Mouse (Mus musculus): ENCODE measurements around the gene Unc119b. TPM values are rescaled to one million over a fixed set of nuclear protein-coding genes. Genes with fewer than 3 reads are reported as not detected.
"Not testable (repeated sequence)": the region's sequence is repeated elsewhere in the genome, so short reads cannot be mapped to it uniquely, and the experiment has no call there.

Gene Unc119b
- total RNA-seq (2015; ENCODE audit: low replicate concordance) = 0.63 and 2.3 TPM in 2 replicates
- 0.60 and 3.5 TPM in 2 replicates for total RNA-seq (2017; ENCODE audit: low replicate concordance)

DNA sequence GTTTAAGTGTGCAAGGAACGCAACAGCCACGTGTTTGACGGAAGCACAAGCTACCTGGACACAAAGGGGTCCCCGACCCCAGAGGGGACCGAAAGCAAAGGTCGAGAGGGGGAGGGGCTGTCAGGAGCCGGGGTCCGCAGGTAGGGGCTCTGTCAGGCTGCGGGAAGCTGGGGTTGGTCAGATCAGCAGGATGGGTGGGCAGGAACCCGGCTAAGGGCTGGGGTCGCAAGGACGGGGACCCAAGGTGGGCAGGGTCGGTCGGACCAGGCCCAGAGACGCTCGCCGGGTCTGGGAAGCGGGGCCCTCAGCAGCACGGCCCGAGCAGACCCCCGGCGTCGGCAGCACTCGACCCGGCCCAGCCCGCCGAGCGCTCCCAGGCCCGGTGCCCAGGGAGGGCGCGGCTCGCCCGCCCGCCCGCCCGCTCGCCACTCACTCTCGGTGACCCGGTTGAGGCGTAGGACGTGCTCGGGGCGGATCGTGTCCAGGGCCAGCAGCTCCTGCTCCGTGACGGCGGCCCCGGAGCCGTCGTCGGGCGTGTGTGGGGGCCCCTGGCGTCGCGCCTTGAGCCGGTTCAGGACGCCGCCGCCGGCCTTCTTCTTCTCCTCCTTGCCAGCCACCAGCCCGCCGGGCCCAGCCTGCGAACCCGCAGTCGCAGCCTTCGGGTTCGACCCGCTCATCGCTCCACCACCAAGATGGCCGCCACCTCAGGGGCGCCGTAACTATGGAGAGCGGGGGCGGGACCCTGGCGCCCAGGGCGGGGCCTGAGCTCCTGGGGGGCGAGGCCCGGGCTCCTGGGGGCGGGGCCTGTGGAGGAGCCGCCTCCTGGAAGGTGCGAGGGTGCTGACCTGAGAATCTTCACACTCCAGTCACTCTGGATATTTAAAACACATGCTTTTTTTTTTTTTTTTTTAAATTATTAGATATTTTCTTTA is at the start of gene Unc119b:
Gene Unc119b (minus strand): TSS at position 742 of the 932 bp plus-strand sequence.
- ATAC-seq (replicated peaks; ENCODE audit: low FRiP score, poor library complexity, severe bottlenecking) = peak; percentile 93

DNA sequence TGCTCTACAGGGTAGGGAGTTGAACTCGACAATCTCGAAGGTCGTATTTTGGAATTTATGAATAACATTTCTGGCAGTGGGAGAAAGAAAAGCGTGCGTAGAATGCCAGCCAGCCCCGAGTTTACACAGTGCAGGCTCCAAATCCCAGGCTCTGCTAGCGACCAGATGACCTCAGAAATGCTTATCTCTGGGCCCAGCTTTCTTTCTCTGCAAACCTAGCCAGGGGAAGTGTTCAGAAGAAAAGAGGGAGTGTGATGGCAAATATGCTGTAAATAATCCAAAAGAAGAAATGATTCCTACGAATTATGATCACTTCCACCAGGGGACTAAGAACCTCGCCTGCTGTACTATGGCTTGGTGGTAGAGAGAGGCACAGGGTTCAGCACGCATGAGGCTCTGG is 48.7 kb upstream of the Unc119b start:
- no peak for ATAC-seq (replicated peaks; ENCODE audit: low FRiP score, poor library complexity, severe bottlenecking)

DNA sequence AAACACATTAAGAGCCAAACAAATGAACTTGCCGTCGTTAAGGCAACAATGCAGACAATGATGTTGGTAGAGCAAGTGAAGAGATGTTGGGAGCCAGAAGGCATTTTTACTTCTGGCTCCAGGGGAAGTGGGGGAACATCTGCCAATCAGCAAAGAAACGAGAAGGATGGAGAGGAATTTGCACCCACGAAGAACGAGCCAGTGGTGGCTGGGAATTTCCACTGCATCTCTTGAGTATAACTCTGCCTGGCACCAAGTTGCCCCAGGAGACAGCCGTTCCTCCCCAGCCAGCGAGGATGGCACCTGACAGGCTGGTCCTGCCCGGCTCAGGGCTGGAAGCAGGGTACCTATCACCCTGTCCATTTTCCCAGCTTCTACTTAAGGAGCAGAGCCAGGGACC is 48.1 kb upstream of the Unc119b start:
- no peak for ATAC-seq (replicated peaks; ENCODE audit: low FRiP score, poor library complexity, severe bottlenecking)

DNA sequence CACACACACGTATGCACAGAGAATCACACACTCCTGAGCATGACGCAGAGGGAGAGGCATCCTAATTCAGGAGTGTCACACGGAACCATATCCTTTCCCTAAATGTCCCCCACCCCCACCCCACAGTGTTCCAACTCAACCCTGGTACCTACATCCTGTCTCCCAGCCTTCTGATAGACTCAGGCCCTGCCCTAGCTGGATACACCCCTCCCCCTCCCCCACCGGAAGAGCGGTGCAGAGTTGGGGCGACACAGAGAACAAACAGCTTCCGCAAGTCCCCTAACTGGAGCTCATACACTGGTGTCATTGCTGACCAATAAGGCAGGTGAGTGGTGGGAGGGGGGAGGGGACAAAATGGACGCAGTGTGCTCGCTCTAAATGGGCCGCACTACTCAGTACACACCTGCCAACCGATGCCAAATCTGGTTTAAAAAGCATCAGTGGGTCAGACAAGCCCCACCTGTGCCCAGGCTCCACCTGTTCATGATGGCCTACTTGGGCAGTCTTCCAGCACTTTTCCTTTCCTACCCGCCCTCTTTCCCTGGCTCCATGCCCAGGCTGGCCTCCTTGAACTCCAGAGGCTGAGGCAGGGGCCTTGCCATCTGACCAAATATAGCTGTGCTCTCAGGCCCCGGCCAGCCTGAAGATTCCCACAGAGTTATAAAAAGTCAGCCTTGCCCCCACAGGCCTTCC is 46.6 kb upstream of the Unc119b start:
- ATAC-seq (replicated peaks; ENCODE audit: low FRiP score, poor library complexity, severe bottlenecking) = no peak

DNA sequence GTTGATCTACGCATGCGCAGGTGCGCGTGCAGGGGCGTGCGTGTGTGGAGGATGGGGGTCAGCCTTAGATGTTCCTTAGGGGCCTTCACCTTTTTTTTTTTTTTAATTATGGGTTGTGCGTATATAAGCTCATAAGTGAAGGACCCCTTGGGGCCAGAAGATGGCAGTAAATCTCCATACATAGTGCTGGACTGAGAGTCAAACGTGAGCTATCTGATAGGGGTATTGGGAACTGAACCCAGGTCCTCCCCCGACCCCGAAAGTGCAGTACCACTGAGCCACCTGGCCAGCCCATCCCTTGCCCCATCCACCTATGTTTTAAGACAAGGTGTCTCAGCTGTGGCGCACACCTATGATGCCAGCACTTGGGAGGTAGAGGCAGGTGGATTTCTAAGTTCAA is 44.8 kb upstream of the Unc119b start:
- ATAC-seq (replicated peaks; ENCODE audit: low FRiP score, poor library complexity, severe bottlenecking) = no peak

DNA sequence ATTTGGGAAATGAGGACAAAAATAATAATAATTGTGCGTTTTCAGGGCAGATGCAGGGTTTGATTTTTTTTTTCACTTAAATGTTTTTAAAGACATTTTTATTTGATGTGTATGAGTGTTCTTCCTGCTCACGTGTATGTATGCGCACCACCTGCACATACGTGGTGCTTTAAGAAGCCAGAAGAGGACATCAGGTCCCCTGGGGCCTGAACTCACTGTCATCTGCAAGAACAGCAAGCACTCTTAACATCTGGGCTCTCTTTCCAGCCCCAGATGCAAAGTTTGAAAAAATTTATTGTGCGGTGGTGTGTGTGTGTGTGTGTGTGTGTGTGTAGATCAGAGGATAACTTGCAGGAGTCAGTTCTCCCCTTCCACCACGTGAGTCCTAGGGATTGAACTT is 43.1 kb upstream of the Unc119b start:
- ATAC-seq (replicated peaks; ENCODE audit: low FRiP score, poor library complexity, severe bottlenecking) = no peak

DNA sequence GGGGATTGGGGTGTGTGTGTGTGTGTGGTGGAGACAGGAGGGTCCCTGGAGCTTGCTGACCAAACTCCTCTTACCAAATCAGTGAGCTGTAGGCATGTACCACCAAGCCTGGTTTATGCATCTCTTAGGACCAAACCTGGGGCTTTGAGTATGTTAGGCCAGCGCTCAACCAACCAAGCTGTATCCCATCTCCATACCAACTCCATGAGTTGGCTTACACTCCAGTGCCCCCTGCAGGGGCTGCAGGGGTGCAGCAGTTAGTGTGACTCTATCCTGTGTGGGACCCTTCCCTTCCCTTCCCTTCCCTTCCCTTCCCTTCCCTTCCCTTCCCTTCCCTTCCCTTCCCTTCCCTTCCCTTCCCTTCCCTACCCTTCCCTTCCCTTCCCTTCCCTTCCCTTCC is 39.8 kb upstream of the Unc119b start:
- no peak for ATAC-seq (replicated peaks; ENCODE audit: low FRiP score, poor library complexity, severe bottlenecking)

DNA sequence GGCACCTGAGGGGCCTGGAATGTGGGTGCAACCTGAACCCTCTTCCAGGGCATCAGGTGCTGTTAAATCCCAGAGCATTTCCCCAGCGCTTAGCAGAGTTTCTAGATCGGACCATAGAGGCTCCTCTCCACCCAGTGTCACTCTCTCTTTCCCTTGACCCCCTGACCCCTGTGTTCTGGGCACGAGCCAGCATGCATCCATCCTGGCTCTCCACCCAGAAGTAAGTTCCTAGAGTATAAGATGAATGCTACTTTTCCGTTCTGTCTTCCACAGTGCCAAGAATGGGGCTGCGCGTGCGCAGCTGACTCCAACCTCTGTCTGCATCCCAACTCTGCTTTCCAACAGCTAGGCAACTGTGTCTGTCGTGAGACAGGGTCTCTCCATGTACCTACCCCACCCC is 35.4 kb upstream of the Unc119b start:
- no peak for ATAC-seq (replicated peaks; ENCODE audit: low FRiP score, poor library complexity, severe bottlenecking)

DNA sequence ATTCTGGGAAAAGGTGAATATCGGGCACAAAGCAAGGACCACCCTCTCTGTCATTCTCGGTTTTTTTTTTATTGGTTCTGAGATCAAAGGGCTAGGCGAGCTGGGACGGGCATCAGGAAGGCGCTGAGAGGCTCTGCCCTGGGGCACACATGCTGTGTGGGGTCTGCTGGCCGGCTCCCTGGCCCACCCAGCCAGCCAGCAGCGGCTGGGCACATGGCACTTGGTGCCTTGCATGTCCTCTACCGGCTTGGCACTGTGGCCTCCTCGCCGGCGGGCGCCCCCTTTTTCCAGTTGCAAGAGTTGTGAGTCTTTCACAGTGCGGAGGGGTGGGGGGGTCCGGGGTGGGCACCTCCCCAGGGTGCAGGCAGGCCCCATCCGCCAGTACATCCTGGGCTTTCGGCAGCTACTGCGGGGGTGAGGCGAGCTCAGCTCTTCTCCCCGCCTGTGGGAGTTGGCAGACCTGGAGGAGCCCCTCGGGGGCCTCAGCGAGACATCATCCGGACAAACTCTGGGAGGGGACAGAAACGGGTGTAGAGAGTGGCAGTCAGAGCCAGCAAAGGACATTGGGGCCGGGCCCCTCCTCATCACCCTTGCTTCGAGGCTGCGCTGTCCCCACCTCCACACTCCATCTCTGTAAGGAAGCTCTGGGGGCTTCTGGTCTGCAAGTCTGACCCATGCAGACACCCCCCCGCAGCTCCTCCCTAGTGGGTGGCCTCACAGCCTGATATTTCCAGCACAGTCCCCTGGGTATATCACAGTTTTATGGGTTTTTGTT is 34.1 kb upstream of the Unc119b start:
- ATAC-seq (replicated peaks; ENCODE audit: low FRiP score, poor library complexity, severe bottlenecking) = no peak

DNA sequence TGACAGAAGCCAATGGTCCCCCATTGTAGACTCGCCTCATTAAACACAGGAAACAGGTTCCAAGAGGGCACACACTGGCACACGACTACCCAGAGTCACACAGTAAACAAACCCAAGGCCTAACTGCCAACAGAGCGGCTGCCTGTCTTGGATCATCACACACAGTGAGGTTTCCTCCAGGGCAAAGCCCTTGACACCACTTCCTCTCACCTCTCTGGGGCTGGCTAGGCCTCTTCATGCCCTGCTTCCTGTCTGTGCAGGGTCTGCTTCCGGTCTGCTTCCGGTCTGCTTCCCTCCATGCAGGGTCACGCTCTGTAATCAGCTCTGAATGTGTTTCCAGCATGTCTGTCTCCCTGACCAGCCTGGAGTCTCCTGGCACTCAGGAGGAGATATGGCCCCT is 32.6 kb upstream of the Unc119b start:
- no peak for ATAC-seq (replicated peaks; ENCODE audit: low FRiP score, poor library complexity, severe bottlenecking)

DNA sequence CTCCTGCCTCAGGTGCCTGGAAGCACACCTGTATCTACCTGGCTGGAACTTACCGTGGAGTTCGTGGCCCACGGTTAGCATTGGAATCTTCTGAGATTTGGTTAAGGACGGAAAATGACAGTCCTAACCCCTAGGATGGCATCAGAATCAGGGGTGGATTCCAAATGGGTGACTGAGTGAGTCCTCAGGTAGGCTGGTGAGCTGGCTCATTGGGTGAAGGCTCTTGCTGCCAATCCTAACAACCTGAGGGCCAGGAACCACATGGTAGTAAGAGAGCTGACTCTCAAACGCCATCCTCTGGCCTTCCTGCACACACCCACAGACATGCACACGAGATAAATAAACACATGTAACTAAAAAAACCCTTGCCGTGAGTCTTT is 32.0 kb upstream of the Unc119b start:
- ATAC-seq (replicated peaks; ENCODE audit: low FRiP score, poor library complexity, severe bottlenecking) = no peak

DNA sequence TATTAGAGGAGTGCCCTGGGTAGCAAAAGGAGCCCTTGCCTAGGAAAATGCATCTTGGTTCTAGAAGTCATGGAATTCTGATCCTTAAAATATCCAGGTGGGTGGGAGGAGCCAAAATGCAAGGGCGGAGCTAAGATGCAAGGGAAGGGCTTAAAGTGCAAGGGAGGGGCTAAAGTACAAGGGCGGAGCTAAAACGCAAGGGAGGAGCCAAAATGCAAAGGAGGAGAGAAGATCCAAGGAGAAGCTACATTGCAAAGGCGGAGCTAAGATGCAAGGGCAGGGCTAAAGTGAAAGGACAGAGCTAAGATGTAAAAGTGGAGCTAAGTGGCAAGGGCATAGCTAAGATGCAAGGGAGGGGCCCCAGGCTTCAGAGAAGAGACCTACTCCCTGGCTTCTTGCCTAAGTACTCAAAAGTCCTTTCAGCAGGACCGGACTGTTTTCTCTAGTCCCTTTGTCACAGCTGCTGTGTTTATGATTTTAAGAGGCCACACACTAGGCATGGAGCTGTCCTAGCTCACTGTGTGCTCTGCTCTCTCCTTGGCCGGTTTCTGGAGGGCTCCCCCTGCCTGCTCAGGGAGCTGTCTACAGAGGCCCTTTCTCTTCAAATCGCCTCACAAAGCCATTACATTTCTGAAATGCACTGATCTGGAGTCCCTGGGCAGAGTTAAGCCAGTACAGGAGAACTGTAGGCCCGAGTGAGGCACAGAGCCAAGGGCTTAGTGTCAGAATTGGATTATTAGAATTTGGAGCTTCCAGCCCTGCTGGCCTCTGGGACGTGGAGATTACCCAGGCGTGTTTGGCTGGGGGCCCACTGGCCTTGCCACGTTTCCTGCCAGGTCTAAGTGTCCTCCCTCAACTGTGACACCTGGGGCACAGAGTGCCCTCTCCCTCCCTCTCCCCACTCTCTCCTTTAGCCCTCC is 31.4 kb upstream of the Unc119b start:
- no peak for ATAC-seq (replicated peaks; ENCODE audit: low FRiP score, poor library complexity, severe bottlenecking)

DNA sequence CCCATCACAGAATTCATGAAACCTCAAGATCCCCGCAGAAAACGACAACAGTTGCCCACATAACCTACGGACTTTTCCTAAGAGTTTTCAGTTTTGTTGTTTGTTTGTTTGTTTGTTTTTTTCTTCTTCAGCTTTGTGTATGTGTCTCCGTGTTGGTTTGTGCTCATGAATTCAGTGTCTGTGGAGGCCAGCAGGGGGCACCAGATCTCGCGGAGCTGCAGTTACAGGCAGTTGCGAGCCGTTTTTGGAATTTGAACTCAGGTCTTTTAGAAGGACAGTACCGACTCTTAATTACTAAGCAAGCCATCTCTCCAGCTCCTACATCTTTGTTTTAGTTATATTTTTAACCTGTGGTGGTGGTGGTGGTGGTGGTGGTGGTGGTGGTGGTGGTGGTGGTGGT is 30.6 kb upstream of the Unc119b start:
- no peak for ATAC-seq (replicated peaks; ENCODE audit: low FRiP score, poor library complexity, severe bottlenecking)

DNA sequence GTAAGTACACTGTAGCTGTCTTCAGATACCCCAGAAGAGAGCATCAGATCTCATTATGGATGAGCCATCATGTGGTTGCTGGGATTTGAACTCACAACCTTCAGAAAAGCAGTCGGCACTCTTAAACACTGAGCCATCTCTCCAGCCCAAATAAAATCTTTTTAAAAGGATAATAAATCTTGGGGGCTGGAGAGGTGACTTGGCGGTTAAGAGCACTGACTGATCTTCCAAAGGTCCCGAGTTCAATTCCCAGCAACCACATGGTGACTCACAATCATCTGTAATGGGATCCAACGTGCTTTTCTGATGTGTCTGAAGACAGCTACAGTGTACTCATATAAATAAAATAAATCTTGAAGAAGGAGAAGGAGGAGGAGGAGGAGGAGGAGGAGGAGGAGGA is 29.7 kb upstream of the Unc119b start:
- ATAC-seq (replicated peaks; ENCODE audit: low FRiP score, poor library complexity, severe bottlenecking) = not testable (repeated sequence)

DNA sequence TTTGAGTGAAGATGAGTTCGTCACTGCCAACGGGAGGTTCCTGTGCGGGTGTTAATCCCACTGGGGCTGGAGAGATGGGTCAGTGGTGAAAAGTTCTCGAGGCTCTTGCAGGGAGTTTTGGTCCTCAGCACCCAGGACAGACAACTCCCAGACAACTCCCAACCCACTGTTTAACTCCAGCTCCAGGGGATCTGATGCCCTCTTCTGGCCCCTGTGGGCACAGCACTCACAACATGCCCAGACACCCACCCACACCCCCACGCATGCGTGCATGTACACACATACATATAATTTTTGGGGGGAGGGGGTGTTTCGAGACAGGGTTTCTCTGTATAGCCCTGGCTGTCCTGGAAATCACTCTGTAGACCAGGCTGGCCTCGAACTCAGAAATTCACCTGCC is 28.8 kb upstream of the Unc119b start:
- ATAC-seq (replicated peaks; ENCODE audit: low FRiP score, poor library complexity, severe bottlenecking) = no peak

DNA sequence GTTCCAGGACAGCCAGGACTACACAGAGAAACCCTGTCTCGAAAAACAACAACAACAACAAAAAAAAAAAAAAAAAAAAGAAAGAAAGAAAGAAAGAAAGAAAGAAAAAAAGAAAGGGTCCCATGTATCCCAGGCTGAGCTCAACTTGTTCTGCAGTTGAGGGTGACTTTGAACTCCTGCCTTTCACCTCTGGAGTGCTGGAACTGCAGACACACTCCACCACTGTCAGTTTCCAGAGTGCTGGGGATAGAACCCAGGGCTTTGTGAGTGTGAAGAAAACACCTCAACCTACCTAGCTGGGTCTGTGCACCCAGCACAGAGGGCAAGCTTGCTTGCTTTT is 27.1 kb upstream of the Unc119b start:
- ATAC-seq (replicated peaks; ENCODE audit: low FRiP score, poor library complexity, severe bottlenecking) = not testable (repeated sequence)

DNA sequence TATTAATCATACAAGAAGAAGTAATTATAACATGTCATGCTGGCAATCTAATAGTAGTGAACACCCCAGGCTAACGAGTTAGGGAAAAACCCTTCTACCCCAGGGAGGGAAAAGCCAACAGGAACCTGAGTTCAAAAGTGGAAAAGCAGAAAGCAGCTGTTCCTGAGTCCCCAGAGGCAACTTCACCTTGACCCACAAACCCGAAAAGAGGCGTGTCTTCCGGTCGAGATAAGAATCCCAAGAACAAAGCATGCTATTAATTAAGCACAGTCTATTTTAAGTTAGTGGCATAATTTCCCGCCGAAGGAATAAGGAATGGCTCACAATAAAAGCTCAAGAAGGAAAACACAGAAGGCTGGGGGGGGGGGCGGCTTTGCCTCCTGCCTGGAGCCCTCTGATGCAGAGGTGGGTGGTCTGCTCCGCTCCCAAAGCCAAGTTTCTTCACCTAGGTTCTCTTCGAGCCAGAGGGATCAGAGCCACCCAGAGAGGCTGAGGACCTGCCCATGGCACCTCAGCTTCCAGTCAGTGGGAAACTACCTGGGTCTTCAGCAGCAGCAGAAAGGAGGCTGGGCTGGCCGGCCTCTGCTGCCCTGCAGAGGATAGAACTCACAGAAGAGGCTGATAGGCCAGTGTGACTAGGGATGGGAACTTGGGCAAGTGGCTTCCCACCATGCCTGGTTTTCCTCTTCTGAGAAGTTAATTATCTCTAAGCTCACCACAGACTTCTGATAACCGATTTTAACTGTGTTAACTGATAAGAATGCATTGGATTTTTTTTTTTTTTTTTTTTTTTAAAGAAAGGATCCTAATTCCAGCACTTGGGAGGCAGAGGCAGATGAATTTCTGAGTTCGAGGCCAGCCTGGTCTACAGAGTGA is 26.5 kb upstream of the Unc119b start:
- no peak for ATAC-seq (replicated peaks; ENCODE audit: low FRiP score, poor library complexity, severe bottlenecking)

DNA sequence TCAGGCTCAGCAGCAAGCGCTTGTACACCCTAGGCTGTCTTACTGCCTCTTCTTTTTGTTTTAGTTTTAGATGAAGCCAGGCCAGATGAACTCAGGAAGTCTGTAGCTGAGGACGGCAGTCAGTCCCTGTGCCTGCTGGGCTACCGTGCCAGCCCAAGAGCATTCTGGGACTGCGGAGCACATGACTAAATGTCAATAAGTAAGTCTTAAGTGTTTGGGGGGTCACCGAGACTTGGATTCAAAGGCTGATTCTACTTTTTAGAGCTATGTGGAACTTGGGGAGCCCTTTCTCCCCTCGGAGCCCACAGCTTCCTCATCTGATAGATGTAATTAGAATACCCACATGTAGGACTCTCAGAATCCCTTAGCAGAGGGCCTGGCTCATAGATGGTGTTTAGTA is 25.9 kb upstream of the Unc119b start:
- no peak for ATAC-seq (replicated peaks; ENCODE audit: low FRiP score, poor library complexity, severe bottlenecking)

DNA sequence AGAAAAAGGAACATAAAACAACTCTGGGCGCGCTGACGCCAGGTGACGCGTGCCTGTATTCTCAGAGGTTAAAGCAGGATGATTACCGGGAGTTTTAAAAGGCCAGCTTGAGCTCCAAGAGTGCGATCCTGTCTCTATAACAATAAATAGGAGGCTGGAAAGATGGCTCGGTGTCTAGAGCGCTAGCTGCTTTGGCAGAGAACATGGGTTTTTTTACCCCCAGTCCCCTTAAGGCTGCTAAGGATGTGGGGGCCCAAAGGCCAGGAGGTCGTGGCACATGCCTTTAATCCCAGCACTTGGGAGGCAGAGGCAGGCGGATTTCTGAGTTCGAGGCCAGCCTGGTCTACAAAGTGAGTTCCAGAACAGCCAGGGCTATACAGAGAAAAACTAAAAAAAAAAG is 24.4 kb upstream of the Unc119b start:
- no peak for ATAC-seq (replicated peaks; ENCODE audit: low FRiP score, poor library complexity, severe bottlenecking)
